Mouse (Mus musculus) cerebellum, adult 9-10 months (tissue): ENCODE data around the gene Meltf.
A peak's percentile ranks its signal among the peaks of the same experiment; 100 is the strongest.

Source experiments
- DNase-seq: peaks from one replicate; pipeline ENCODE4 v3.0.0; 2022

Meltf gene

DNA sequence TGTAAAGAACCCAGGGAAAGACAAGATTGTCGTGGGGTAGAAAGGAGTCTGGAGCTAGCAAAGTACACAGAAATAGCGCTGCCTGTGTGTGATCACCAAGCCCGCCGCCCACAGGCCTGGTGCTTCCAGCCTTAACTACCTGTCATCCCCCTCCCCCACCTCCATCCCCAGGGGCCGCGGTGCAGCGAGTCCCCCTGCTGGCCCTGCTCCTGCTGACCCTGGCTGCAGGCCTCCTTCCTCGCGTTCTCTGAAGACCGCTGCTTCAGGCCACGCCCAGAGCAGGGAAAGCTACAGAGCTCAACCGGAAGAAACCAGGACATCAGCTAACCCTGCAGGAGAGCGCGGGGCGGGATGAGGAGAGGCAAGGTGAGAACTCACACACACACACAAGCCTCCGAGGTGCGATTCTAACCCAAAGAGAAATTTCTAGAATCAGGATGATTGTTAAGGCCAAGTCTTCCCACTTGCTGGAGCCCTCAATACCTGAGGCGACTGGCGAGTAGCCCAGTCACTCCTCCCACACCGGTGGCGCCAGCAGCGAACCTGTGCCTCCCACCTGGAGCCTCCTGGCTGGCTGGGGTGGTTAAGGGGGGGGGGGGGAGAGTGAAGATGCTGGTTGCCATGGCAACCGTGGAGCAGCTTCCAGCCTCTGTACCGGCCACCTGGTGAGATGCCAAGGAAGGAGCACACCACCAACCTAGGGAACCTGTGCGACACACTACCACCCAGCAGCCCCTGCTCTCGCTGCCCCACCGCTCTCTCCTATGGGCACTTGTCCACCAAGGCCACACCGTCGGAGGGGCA, 18.6 kb downstream of the Meltf start:
- peak; percentile 65 for DNase-seq

DNA sequence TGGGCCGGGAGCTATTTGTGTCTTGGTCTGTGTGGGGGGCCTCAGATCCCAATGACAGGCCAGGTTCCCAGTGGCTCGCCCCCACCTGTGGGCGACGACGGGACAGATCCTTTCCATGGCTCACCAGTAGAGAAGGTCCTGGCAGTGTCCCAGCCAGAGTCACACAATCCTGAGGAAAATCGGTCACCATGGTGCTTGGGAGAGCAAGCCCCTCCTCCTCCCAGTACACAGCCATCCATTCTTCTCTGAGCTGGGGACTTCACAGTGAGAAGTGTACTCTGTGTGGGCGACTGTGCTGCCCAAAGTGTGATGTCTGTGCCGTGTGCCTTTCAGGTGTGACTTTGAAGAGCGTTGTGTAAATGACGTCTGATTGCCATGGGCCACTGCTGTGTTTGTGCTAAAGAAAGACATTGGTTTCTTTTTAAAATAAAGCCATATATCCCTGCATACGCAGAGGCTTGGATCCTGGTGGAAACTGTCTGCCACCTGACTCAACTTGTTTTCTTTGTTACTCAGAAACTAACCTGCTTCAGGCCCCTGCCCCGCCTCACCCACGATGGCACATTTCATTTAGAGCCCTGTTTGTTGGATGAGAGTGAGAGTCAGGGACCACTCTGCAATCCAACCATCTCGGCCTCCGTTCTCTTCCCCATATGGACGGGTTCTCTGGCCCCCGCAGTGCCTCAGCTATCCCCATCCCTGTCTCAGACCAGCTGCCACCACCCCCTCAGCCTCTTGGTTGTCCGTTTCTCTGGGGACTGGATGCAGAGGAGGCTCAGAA, 20.1 kb downstream of the Meltf start:
- no peak for DNase-seq

DNA sequence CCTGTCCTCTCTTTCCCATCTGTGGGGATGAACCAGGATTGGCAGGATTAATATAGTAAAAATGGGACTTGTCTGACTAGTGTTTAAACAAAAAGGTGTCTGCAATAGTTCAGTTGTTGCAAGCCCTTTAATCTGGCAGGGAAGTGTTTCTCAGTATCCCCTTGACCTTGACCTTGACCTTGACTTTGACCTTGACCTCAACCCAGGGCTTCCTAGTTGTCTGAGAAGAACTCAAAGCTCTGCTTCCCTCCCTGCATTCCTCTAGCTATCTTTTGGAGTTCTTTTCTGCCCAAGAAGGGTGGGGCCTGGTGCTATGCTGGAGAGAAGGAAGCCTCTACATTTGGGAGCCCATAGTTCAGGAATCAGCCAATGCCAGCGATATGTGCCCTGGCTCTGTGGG, 23.3 kb downstream of the Meltf start:
- DNase-seq: no peak

DNA sequence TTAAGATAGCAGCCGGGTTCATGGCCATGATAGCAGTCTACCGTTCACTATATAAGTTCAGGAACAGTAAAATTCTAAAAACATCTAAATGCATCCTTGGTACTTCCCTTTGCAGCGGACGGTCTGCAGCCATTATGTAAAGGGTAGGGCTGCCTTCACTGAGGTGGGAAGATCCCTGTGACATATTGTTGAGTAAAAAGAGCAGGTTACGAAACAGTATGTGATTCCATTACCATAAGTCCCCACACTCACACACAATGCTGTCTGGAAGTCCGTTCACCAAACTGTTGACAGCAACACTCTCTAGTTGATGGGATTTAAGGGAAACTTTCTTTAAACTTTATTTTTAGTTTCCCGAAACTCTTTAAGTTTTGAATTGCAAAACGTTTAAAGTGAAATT, 24.6 kb downstream of the Meltf start:
- DNase-seq: no peak

- no peak for DNase-seq
These were observed 26.7 kb downstream of the Meltf start for GRCm38 (mm10) chr16:31905331-31905730.

- DNase-seq: no peak
These were observed 27.5 kb downstream of the Meltf start for GRCm38 (mm10) chr16:31905891-31906825.

DNA sequence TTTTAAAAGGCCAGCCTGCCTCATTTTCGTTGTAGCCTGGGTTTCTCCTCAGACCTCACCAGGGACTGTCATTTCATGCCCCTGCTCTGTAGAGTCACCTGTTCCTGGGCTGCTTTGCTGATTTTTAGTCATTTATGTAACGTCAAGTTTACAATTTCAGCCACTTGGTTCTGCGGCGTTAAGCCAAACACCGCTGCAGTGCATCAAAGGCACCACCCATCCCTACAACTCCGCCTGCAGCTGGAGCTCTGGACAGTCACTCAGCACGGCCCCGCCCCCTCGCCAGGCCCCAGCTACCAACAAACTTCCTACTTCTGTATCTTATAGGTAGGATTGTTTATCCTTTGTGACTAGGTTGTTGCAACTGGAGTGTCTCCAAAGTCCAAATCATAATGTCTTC, 28.3 kb downstream of the Meltf start:
- DNase-seq: no peak

DNA sequence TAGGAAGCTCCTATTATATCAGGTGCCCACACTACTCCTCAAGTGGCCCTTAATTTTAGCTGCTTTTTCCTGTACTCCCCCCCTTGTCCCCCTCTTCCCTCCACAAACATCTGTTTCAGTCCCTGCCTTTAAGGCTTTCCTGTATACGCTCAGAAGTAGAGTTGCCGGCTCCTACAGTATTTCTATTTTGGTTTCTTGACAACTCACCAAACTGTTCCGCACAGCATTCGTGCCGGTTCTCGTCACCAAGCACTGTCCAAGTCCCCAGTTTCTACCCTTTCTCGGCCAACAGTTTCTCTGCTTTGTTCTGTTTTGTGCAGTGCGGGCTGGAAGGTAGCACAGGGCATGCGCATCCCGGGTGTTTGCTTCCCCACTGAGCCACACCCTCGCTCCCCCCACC, 30.3 kb downstream of the Meltf start:
- DNase-seq: no peak

DNA sequence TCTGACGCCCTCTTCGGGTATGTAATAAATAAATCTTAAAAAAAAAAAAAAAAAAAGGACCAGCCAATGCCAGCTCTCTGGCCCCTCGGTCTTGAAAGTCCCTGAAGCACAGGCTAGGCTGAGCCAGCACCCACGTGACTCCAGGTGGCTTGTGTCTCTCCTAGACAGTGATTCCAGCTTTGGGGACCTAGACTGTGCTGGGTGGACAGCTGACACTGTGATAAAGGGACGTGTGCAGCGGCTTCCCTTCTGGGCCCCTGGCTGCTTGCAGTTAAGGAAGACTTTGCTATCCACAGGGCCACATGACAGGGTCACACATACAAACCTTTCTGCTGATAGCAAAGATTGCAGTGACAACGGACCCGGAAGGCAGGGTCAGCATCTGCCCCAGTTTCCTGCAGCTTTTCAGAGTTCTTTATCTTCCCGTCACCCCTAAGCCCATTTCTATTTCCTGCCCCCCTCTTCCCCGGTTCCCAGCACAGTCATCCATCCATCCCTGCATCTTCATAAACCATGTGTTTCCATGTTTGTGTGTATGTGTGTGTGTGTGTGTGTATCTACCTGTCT, 31.8 kb downstream of the Meltf start:
- DNase-seq: no peak

DNA sequence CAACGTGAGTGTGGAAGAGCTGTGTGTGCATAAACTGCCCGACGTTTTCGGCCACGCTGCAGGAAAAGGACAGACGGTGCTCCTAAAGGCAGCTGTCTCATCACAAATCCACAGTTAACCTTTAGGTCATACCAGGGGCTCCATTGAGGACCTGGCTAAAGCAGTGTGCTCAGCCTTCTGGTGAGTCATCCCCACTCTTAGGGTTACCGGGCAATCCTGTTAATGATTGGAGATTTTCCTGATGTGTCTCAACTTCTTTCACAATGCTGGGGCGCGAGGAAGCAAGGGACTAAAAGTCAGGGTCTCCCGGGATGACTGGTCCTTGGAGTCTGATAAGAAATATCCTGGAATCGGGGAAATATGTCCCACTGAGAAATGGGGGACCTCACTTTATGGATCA, 39.2 kb downstream of the Meltf start:
- DNase-seq: no peak

GRCm38 (mm10) chr16:31918248-31918724, 39.7 kb downstream of the Meltf start:
- DNase-seq: peak; percentile 92

GRCm38 (mm10) chr16:31924368-31924767, 45.8 kb downstream of the Meltf start:
- DNase-seq: no peak

DNA sequence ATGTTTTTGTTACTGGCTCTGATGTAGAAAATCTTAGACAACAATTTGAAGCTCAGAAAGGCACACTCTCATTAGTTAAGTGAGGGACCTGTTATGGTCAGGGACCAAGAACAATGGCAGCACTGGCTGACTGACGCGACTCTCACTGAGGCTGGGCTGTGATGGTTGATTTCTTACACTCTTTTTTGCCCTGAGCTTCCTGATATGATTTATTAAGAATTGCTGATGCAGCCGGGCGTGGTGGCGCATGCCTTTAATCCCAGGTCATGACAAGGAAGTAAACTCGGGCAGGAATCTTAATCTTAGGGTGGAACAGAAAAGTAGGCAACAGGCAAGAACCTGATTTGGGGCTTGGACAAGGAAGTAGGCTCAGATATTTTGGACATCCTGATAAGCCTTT, 47.5 kb downstream of the Meltf start:
- no peak for DNase-seq

DNA sequence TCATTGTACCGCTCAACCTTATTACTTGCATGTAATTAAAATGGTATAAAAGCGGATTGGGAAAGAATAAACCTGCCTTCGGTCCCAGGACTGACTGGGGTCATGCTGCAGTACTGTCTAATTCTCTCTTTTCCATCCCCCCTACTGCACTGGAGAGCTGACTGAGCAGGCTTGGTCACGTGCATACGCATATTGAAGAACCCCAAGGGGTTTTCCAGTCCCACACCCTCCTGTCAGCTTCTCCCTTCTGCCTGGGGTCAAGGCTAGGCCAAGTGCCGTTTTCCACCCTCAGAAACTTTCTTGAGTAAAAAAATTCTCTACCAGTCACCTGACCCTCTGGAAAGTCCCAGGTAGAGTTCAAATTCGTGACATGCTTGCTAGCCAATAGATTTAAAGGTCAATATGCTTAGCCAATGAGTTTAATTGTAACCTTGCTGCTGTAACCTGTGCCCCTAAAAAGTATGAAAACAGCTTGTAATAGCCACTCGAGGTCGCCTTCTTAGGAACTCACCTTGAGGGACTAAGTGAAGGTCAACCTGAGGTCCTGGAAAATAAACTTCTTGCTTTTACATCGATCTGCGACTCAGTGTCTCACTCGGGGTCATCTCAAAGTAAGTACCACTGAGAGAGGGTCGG, 48.1 kb downstream of the Meltf start:
- DNase-seq: no peak

GRCm38 (mm10) chr16:31927412-31927811, 48.8 kb downstream of the Meltf start:
- no peak for DNase-seq

DNA sequence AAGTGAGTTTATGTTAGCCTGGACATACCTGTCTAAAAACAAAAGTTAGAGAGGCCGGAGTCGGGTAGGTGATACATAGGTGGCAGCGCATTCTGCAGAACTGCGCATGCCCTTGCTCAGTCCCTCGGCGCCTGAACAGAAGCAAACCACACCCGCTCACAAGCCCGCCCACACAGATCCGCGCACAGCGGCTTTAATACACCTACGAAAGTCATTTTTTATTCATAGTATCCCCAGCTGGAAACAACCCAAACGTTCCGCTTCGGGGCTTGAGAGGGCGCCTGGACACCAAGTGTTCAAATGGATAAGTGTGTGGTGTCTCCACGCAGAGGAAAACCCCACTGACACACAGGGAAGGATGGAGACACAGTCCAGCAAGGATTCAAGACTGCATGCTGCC, 52.7 kb downstream of the Meltf start:
- DNase-seq: peak; percentile 53

GRCm38 (mm10) chr16:31932255-31932654, 53.6 kb downstream of the Meltf start:
- no peak for DNase-seq

- peak; percentile 95 for DNase-seq
These were observed 54.5 kb downstream of the Meltf start for GRCm38 (mm10) chr16:31932840-31933697.

- DNase-seq: peak; percentile 85
These were observed 55.3 kb downstream of the Meltf start, which contains the start of gene Pigz for GRCm38 (mm10) chr16:31933751-31934549. Pigz (plus strand) TSS chr16:31933851.

- DNase-seq: no peak
These were observed 56.0 kb downstream of the Meltf start for GRCm38 (mm10) chr16:31934550-31935010.
